Mouse (Mus musculus): ENCODE measurements around the gene Nrxn1. TPM values are rescaled to one million over a fixed set of nuclear protein-coding genes. Genes with fewer than 3 reads are reported as not detected.

Nrxn1 gene
- polyA plus RNA-seq, 2 experiments = 6.3 to 12.2 TPM

GRCm38 (mm10) chr17:90122796-90123481 is 969.9 kb downstream of the Nrxn1 start:
- no peak overlapping the region for H3K27ac ChIP-seq (replicated peaks; ENCODE audit: low read depth, low read length)
- H3K4me2 ChIP-seq (replicated peaks; ENCODE audit: low read depth, low read length, severe bottlenecking) = no peak overlapping the region
- H3K4me1 ChIP-seq (ENCODE audit: control insufficient read depth, insufficient read depth, low read length) = no peaks in the 10 kb centered on the region
- H3K9me3 ChIP-seq (ENCODE audit: control insufficient read depth, low read length) = no peaks in the 10 kb centered on the region
- H3K9ac ChIP-seq (ENCODE audit: low read depth, low read length, severe bottlenecking) = no peak overlapping the region
- no peak for TF ChIP-seq POLR2A (IDR thresholded peaks at IDR 0.05; ENCODE audit: borderline replicate concordance, extremely low read depth, insufficient read depth, insufficient read length)
- no peak for ATAC-seq (ENCODE audit: low FRiP score, low read depth)
- no peak overlapping the region for H3K4me3 ChIP-seq (replicated peaks; ENCODE audit: low read length)
- 82% methylated on average over 5 of the region's 5 CpGs for WGBS
- H3K36me3 ChIP-seq (ENCODE audit: control insufficient read depth, insufficient read depth, low read length) = no peaks in the 10 kb centered on the region
- DNase-seq (ENCODE audit: low spot score) = no peak
- no peaks in the 10 kb centered on the region for H3K27me3 ChIP-seq (ENCODE audit: control insufficient read depth, insufficient read depth, low read length)

DNA sequence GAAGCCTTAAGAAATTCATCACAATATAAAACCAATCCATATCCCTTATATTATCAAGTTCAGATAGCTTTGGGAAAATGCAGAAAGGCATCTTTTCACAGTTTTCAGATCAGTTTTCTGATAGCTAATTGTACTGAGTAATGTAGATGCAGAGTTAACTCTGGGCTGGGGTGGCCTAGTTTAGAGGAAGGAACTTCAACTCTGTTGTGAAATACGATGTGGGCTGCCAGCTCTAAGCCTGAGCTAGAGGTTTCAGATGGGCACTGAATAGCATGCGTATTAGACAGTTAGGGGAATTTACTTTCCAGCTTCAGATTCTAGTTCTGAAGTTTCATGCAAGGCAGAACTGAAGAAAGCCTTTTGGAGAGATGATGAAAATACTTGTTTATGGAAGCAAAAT is 976.6 kb downstream of the Nrxn1 start:
- Histone ChIP-seq H3K36me3 (ENCODE audit: control insufficient read depth, insufficient read depth, low read length) (no peaks in the 10 kb centered on the region), H3K4me1 (ENCODE audit: control insufficient read depth, insufficient read depth, low read length) (no peaks in the 10 kb centered on the region), H3K27me3 (ENCODE audit: control insufficient read depth, insufficient read depth, low read length) (no peaks in the 10 kb centered on the region), H3K4me2 (replicated peaks; ENCODE audit: low read depth, low read length, severe bottlenecking) (no peak overlapping the region), H3K27ac (replicated peaks; ENCODE audit: low read depth, low read length) (no peak overlapping the region), H3K9ac (ENCODE audit: low read depth, low read length, severe bottlenecking) (no peak overlapping the region), H3K4me3 (replicated peaks; ENCODE audit: low read length) (no peak overlapping the region), H3K9me3 (ENCODE audit: control insufficient read depth, low read length) (no peaks in the 10 kb centered on the region)
- ATAC-seq (ENCODE audit: low FRiP score, low read depth) (no peak), DNase-seq (ENCODE audit: low spot score) (no peak)
- WGBS = 80% methylated on average over 2 of the region's 2 CpGs
- no peak for TF ChIP-seq POLR2A (IDR thresholded peaks at IDR 0.05; ENCODE audit: borderline replicate concordance, extremely low read depth, insufficient read depth, insufficient read length)

DNA sequence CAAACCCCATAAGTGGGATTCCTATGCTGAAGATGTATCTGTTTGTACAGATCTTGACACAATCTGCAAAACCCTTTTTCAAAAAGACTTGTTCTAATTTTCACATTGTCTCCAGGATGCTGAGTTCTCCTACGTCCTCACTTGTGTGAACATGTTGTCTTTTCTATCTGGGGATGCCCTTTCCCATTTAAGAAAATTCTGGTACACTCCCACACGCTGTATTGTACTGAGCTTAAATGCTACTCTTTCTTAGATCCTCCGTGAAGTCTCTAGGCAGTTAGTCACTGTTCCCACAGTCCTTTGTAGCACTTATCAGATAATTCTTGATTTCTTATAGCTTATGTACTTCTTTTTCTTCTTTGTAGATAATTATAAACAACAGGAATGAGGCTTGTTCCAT is 997.9 kb downstream of the Nrxn1 start:
- no peak overlapping the region for H3K4me3 ChIP-seq (replicated peaks; ENCODE audit: low read length)
- H3K4me2 ChIP-seq (replicated peaks; ENCODE audit: low read depth, low read length, severe bottlenecking) = no peak overlapping the region
- 82% methylated on average over 3 of the region's 3 CpGs for WGBS
- H3K9ac ChIP-seq (ENCODE audit: low read depth, low read length, severe bottlenecking) = no peak overlapping the region
- H3K27ac ChIP-seq (replicated peaks; ENCODE audit: low read depth, low read length) = no peak overlapping the region
- no peak for TF ChIP-seq POLR2A (IDR thresholded peaks at IDR 0.05; ENCODE audit: borderline replicate concordance, extremely low read depth, insufficient read depth, insufficient read length)
- H3K4me1 ChIP-seq (ENCODE audit: control insufficient read depth, insufficient read depth, low read length) = no peaks in the 10 kb centered on the region
- H3K27me3 ChIP-seq (ENCODE audit: control insufficient read depth, insufficient read depth, low read length) = no peaks in the 10 kb centered on the region
- no peak for ATAC-seq (ENCODE audit: low FRiP score, low read depth)
- no peaks in the 10 kb centered on the region for H3K9me3 ChIP-seq (ENCODE audit: control insufficient read depth, low read length)
- no peak for DNase-seq (ENCODE audit: low spot score)
- no peaks in the 10 kb centered on the region for H3K36me3 ChIP-seq (ENCODE audit: control insufficient read depth, insufficient read depth, low read length)

GRCm38 (mm10) chr17:90088314-90088650 is 1004.6 kb downstream of the Nrxn1 start:
- no peaks in the 10 kb centered on the region for H3K9me3 ChIP-seq (ENCODE audit: control insufficient read depth, low read length)
- no peak for TF ChIP-seq POLR2A (IDR thresholded peaks at IDR 0.05; ENCODE audit: borderline replicate concordance, extremely low read depth, insufficient read depth, insufficient read length)
- ATAC-seq (ENCODE audit: low FRiP score, low read depth) = peak; percentile 96
- no peaks in the 10 kb centered on the region for H3K4me1 ChIP-seq (ENCODE audit: control insufficient read depth, insufficient read depth, low read length)
- H3K36me3 ChIP-seq (ENCODE audit: control insufficient read depth, insufficient read depth, low read length) = no peaks in the 10 kb centered on the region
- DNase-seq (ENCODE audit: low spot score) = peak; percentile 73
- H3K4me2 ChIP-seq (replicated peaks; ENCODE audit: low read depth, low read length, severe bottlenecking) = peak overlapping the region; percentile 47
- no peaks in the 10 kb centered on the region for H3K27me3 ChIP-seq (ENCODE audit: control insufficient read depth, insufficient read depth, low read length)
- peak overlapping the region; percentile 40; the same call in 1 of the 2 replicates for H3K9ac ChIP-seq (ENCODE audit: low read depth, low read length, severe bottlenecking)
- H3K27ac ChIP-seq (replicated peaks; ENCODE audit: low read depth, low read length) = no peak overlapping the region
- 4% methylated on average over 12 of the region's 12 CpGs for WGBS
- H3K4me3 ChIP-seq (replicated peaks; ENCODE audit: low read length) = peak overlapping the region; percentile 33

GRCm38 (mm10) chr17:90087616-90088313 is 1005.1 kb downstream of the Nrxn1 start:
- H3K9me3 ChIP-seq (ENCODE audit: control insufficient read depth, low read length) = no peaks in the 10 kb centered on the region
- H3K4me2 ChIP-seq (replicated peaks; ENCODE audit: low read depth, low read length, severe bottlenecking) = peak overlapping the region; percentile 47
- H3K27ac ChIP-seq (replicated peaks; ENCODE audit: low read depth, low read length) = no peak overlapping the region
- H3K36me3 ChIP-seq (ENCODE audit: control insufficient read depth, insufficient read depth, low read length) = no peaks in the 10 kb centered on the region
- H3K4me1 ChIP-seq (ENCODE audit: control insufficient read depth, insufficient read depth, low read length) = no peaks in the 10 kb centered on the region
- TF ChIP-seq POLR2A (IDR thresholded peaks at IDR 0.05; ENCODE audit: borderline replicate concordance, extremely low read depth, insufficient read depth, insufficient read length) = no peak
- peak; percentile 32; the same call in 1 of the 2 replicates for ATAC-seq (ENCODE audit: low FRiP score, low read depth)
- WGBS = 46% methylated on average over 11 of the region's 11 CpGs
- H3K9ac ChIP-seq (ENCODE audit: low read depth, low read length, severe bottlenecking) = 0 out of 2 replicates have a peak overlapping the region, but pooled peaks have one; percentile 40
- H3K27me3 ChIP-seq (ENCODE audit: control insufficient read depth, insufficient read depth, low read length) = no peaks in the 10 kb centered on the region
- peak overlapping the region; percentile 33 for H3K4me3 ChIP-seq (replicated peaks; ENCODE audit: low read length)
- no peak for DNase-seq (ENCODE audit: low spot score)
